Mouse (Mus musculus) megakaryocyte, embryonic 14.5 days (primary cell): ENCODE results near the gene Gm28374.

ENCODE experiments used
- FLI1 ChIP-seq: IDR thresholded peaks from 2 replicates; pipeline ENCODE4 v1.6.1; 2012; ENCODE audit warnings: low read length, inconsistent platforms, mixed read lengths
- GATA1 ChIP-seq: IDR thresholded peaks from 3 replicates; pipeline ENCODE4 v1.6.1; 2012; ENCODE audit warnings: mixed read lengths, low read length, inconsistent platforms, borderline replicate concordance

- TF ChIP-seq GATA1 (no peak), FLI1 (no peak)
Measured at GRCm38 (mm10) chr19:6118677-6119185, 36.7 kb upstream of the Gm28374 start.
